Mouse (Mus musculus): ENCODE data around the gene Sec24d. TPM values are rescaled to one million over a fixed set of nuclear protein-coding genes. Genes with fewer than 3 reads are reported as not detected.

The Sec24d gene
- polyA plus RNA-seq, 1 experiment from 2014 or later, result 91.2 TPM

DNA sequence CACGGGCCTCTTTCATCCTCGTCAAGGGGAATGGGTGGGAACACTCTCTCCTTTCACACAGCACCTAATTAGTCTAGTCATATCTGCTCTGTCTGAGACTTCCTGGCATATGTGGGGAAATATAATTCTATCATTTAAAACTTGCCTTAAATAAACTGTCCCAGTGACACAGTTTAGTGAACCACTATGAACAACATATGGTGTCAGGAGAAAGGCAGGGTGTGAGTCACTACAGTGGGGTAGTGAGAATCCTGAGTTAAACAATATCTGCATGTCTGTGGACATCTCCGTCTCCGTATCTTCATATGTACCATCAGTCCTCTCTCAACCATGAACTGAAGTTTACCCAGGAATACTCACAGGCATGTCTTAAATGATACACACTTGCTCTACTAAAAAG is 123.9 kb downstream of the Sec24d start:
- Histone ChIP-seq H3K27me3 (replicated peaks; ENCODE audit: control insufficient read depth, insufficient read depth, low read length) (no peaks in the 10 kb centered on the region), H3K27ac (ENCODE audit: low read length) (no peak overlapping the region), H3K9ac (ENCODE audit: low read depth, low read length) (no peak overlapping the region), H3K4me2 (ENCODE audit: low read depth, low read length) (no peak overlapping the region), H3K4me1 (ENCODE audit: control insufficient read depth, insufficient read depth, low read length) (no peaks in the 10 kb centered on the region), H3K36me3 (ENCODE audit: control insufficient read depth, insufficient read depth, low read length) (no peaks in the 10 kb centered on the region), H3K4me3 (ENCODE audit: low read length) (no peak overlapping the region), H3K9me3 (ENCODE audit: control insufficient read depth, low read length) (no peaks in the 10 kb centered on the region)
- WGBS, result 77% methylated on average over 4 of the region's 4 CpGs
- ATAC-seq, result no peak

DNA sequence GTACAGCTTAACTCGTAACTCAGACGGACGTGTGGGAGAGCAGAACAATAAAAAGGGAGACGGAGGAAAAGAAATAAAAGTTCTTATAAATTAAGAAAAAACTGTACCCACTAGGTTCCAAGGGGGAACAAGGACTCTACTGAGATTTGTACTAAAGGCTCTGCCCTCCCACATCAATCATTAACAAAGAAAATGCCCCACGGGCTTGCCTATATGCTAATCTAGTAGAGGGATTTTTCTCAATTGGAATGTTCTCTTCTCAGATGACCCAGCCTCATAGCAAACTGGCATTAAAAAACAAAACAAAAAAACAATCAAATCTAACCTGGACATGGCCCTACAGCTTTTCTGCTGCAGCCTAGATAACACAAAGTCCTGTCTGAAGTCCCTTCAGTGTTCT is 128.4 kb downstream of the Sec24d start:
- no peak for ATAC-seq
- 83% methylated on average over 5 of the region's 5 CpGs for whole genome bisulfite sequencing

DNA sequence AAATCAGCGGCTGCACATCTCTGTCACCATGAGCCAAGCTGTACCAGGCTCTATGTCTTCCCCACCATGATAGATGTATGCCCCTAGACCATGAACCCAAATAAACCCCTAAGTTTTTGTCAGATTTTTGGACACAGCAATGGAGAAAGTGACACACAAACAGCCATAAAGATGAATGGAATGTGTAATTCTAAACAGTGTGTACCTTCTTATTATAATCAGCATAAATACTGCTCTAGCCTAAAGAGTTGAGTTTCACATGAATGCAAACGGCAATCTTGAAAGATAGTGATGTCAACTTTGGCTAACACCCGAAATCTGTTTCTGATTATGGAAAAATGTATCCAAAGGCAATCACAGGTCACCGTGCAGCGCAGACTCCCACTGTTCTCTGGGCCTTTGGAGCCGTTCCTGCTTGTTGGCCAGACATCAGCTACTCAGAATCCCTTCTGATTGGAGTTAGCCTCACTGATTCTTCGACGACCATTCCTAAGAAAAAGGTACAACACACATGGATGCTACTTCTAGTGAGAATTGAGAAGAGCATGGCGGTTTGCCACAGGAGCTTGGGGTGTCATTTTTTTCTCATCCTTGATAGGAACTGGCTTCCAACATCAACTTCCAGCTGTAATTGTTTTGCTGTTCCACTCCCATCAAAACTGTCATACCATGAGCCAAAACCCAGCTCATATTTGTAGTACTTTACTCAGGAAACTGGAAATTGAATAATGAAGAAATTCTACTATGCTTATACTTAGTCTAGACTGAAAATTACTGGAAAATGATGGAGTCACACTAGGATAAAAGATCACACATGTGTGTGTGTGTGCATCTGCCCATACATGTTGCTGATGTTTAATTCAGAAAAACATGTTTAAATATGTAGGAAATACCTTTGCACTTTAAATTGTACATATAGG is 130.6 kb downstream of the Sec24d start:
- no peak overlapping the region for H3K4me2 ChIP-seq (ENCODE audit: low read depth, low read length)
- H3K36me3 ChIP-seq (ENCODE audit: control insufficient read depth, insufficient read depth, low read length), result no peaks in the 10 kb centered on the region
- no peaks in the 10 kb centered on the region for H3K27me3 ChIP-seq (replicated peaks; ENCODE audit: control insufficient read depth, insufficient read depth, low read length)
- no peak overlapping the region for H3K4me3 ChIP-seq (ENCODE audit: low read length)
- no peak overlapping the region for H3K27ac ChIP-seq (ENCODE audit: low read length)
- WGBS, result 75% methylated on average over 9 of the region's 9 CpGs
- H3K4me1 ChIP-seq (ENCODE audit: control insufficient read depth, insufficient read depth, low read length), result no peaks in the 10 kb centered on the region
- ATAC-seq, result no peak
- no peak overlapping the region for H3K9ac ChIP-seq (ENCODE audit: low read depth, low read length)
- H3K9me3 ChIP-seq (ENCODE audit: control insufficient read depth, low read length), result no peaks in the 10 kb centered on the region

More for the DNA sequence above, 128.4 kb downstream of the Sec24d start:
- Histone ChIP-seq H3K4me1 (ENCODE audit: control insufficient read depth, insufficient read depth, low read length) (no peaks in the 10 kb centered on the region), H3K9ac (ENCODE audit: low read depth, low read length) (no peak overlapping the region), H3K4me3 (ENCODE audit: low read length) (no peak overlapping the region), H3K4me2 (ENCODE audit: low read depth, low read length) (no peak overlapping the region), H3K27ac (ENCODE audit: low read length) (no peak overlapping the region), H3K36me3 (ENCODE audit: control insufficient read depth, insufficient read depth, low read length) (no peaks in the 10 kb centered on the region), H3K9me3 (ENCODE audit: control insufficient read depth, low read length) (no peaks in the 10 kb centered on the region), H3K27me3 (replicated peaks; ENCODE audit: control insufficient read depth, insufficient read depth, low read length) (no peaks in the 10 kb centered on the region)

DNA sequence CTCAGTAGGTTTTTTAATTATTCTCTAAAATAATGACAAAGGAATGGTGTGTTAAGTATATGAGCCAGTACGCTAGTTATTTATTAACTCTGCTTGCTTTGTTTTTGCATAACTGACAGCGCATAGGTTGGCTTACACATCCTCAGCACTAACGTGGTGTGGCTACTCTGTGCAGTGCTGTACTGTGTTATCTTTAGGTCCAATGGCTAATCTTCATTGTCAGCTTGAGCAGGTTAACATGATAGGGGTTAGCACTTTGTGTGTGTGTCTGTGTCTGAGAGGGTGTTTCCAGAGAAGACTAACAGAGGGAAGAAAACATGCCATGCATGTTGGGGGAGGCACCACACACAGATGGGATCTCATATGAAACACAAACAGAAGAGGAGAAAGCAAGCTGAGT is 137.7 kb downstream of the Sec24d start:
- H3K4me1 ChIP-seq (ENCODE audit: control insufficient read depth, insufficient read depth, low read length), result no peaks in the 10 kb centered on the region
- H3K4me3 ChIP-seq (ENCODE audit: low read length), result no peak overlapping the region
- H3K27me3 ChIP-seq (replicated peaks; ENCODE audit: control insufficient read depth, insufficient read depth, low read length), result no peaks in the 10 kb centered on the region
- H3K36me3 ChIP-seq (ENCODE audit: control insufficient read depth, insufficient read depth, low read length), result no peaks in the 10 kb centered on the region
- peak; percentile 50 for ATAC-seq
- no peak overlapping the region for H3K9ac ChIP-seq (ENCODE audit: low read depth, low read length)
- 68% methylated on average over 3 of the region's 3 CpGs for WGBS
- H3K4me2 ChIP-seq (ENCODE audit: low read depth, low read length), result no peak overlapping the region
- H3K27ac ChIP-seq (ENCODE audit: low read length), result no peak overlapping the region
- H3K9me3 ChIP-seq (ENCODE audit: control insufficient read depth, low read length), result no peaks in the 10 kb centered on the region

DNA sequence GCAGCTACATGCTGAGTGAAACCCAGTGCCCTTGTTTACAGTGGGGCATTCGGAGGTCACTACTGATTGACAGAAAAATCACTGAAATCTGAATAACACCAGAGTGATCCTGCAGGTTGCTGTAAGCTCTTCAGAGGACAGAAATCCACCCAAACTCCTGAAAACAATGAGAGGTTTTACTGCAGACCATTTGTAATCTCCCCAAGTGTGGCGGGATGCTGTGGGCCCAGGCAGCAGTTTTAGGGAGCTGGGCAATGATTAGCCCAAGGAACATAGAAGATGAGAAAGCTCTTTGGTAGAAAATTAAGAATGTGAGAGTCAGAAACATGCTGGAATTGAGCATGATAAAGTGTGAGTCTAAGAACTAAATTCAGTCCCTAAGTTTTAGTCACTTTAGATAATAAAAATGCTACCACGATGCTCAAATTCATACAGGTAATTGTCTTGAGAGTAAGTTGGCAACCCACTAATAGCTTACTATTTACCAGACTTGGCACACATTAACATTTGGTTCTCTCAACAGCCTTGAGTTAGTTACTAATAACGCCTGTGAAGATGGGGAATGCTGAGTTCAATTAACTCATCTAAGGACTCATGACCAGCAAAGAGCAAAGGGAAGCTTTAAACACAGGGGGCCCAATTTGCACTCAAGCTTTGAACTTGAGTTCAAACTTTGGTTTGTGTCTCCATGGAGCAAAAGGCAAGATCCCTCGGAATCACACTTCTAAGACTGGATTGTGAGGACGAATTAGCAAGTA is 144.7 kb downstream of the Sec24d start:
- no peak overlapping the region for H3K4me2 ChIP-seq (ENCODE audit: low read depth, low read length)
- no peaks in the 10 kb centered on the region for H3K9me3 ChIP-seq (ENCODE audit: control insufficient read depth, low read length)
- no peak overlapping the region for H3K27ac ChIP-seq (ENCODE audit: low read length)
- WGBS, result 76% methylated on average over 6 of the region's 6 CpGs
- ATAC-seq, result no peak
- H3K9ac ChIP-seq (ENCODE audit: low read depth, low read length), result no peak overlapping the region
- H3K27me3 ChIP-seq (replicated peaks; ENCODE audit: control insufficient read depth, insufficient read depth, low read length), result no peaks in the 10 kb centered on the region
- no peaks in the 10 kb centered on the region for H3K4me1 ChIP-seq (ENCODE audit: control insufficient read depth, insufficient read depth, low read length)
- no peak overlapping the region for H3K4me3 ChIP-seq (ENCODE audit: low read length)
- H3K36me3 ChIP-seq (ENCODE audit: control insufficient read depth, insufficient read depth, low read length), result no peaks in the 10 kb centered on the region

- Histone ChIP-seq H3K27me3 (replicated peaks; ENCODE audit: control insufficient read depth, insufficient read depth, low read length) (no peaks in the 10 kb centered on the region), H3K4me1 (ENCODE audit: control insufficient read depth, insufficient read depth, low read length) (no peaks in the 10 kb centered on the region), H3K27ac (ENCODE audit: low read length) (no peak overlapping the region), H3K9ac (ENCODE audit: low read depth, low read length) (no peak overlapping the region), H3K4me2 (ENCODE audit: low read depth, low read length) (no peak overlapping the region), H3K9me3 (ENCODE audit: control insufficient read depth, low read length) (no peaks in the 10 kb centered on the region), H3K4me3 (ENCODE audit: low read length) (no peak overlapping the region), H3K36me3 (ENCODE audit: control insufficient read depth, insufficient read depth, low read length) (no peaks in the 10 kb centered on the region)
- 0 out of 2 replicates have a peak, but pooled peaks have one; percentile 40 for ATAC-seq
- 70% methylated on average over 5 of the region's 5 CpGs for WGBS
Observed at GRCm38 (mm10) chr3:123413173-123413572, 145.9 kb downstream of the Sec24d start.

Other genes with a start within 250 kb of the Sec24d start
- 0.45 and 0.59 TPM in 2 replicates for gene Myoz2, start 232.4 kb upstream of the Sec24d start, polyA plus RNA-seq (2015; fragmentation: Nextera tagmentation; extraction: Ambion mirVana)
- gene Synpo2, start 31.3 kb upstream of the Sec24d start, polyA plus RNA-seq (2015; fragmentation: Nextera tagmentation; extraction: Ambion mirVana), result 27.8 and 29.5 TPM in 2 replicates
- 23.2 and 24.9 TPM in 2 replicates for gene Mettl14, start 118.7 kb downstream of the Sec24d start, polyA plus RNA-seq (2015; fragmentation: Nextera tagmentation; extraction: Ambion mirVana)
- 5.8 and 6.6 TPM in 2 replicates for gene Prss12, start 179.5 kb downstream of the Sec24d start, polyA plus RNA-seq (2015; fragmentation: Nextera tagmentation; extraction: Ambion mirVana)